Mouse (Mus musculus) E14TG2a.4 (cell line): ENCODE data around the gene Tprg.

Experiments used
- H3K27me3 ChIP-seq: 2 replicates; pipeline ENCODE4 v1.6.1; 2014; ENCODE audit warnings: low read length, control low read depth; ENCODE audit not compliant: insufficient read depth
- H3K36me3 ChIP-seq: 2 replicates; pipeline ENCODE4 v1.6.1; 2014; ENCODE audit warnings: low read length, control low read depth; ENCODE audit not compliant: insufficient read depth
- H3K4me1 ChIP-seq: replicated peaks from 2 replicates; pipeline ENCODE4 v1.6.1; 2014; ENCODE audit warnings: low read depth, low read length, control low read depth
- H3K4me3 ChIP-seq: replicated peaks from 2 replicates; pipeline ENCODE4 v1.5.1; 2014; ENCODE audit warnings: mild to moderate bottlenecking, low read length
- H3K9me3 ChIP-seq: 2 replicates; pipeline ENCODE4 v1.6.1; 2014; ENCODE audit warnings: low read length, control low read depth
- CTCF ChIP-seq: conservative IDR thresholded peaks from 2 replicates; pipeline ENCODE4 v1.5.1; 2014; ENCODE audit warnings: low read length
- NANOG ChIP-seq: IDR thresholded peaks from 2 replicates; pipeline ENCODE4 v1.6.1; 2014; ENCODE audit warnings: borderline replicate concordance, low read length, mixed read lengths
- POU5F1 ChIP-seq: IDR thresholded peaks from 2 replicates; pipeline ENCODE4 v1.6.1; 2014; ENCODE audit warnings: low read length, borderline replicate concordance

Tprg gene

DNA sequence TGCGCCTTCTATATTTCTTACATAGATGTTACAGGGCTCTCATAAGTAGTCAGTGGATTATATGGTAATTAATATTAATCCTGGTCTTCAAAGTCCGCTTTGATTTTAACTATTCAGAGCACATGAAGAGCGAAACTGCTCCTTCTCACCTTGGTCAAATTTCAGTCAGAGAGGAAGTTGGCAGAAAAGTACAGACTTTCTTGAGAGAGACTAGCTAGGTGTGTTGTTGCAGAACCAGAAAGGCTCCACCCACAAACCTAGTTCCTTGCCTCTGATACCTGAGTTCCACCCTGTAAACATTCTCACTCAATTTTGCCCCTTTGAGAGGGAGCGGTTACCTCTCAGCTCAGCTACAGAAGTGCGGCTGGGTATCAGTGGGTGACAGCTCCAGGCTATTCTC lies at the start of gene Tprg:
TSS of gene Tprg (plus strand) at position 301 of the 400 bp plus-strand sequence.
- H3K4me1 ChIP-seq, result no peaks in the 10 kb centered on the region
- H3K36me3 ChIP-seq, result no peaks in the 10 kb centered on the region
- TF ChIP-seq NANOG (no peak), POU5F1 (no peak), CTCF (no peak)
- no peak within 1 kb of the TSS for H3K4me3 ChIP-seq
- H3K9me3 ChIP-seq, result no peaks in the 10 kb centered on the region
- no peaks in the 10 kb centered on the region for H3K27me3 ChIP-seq

DNA sequence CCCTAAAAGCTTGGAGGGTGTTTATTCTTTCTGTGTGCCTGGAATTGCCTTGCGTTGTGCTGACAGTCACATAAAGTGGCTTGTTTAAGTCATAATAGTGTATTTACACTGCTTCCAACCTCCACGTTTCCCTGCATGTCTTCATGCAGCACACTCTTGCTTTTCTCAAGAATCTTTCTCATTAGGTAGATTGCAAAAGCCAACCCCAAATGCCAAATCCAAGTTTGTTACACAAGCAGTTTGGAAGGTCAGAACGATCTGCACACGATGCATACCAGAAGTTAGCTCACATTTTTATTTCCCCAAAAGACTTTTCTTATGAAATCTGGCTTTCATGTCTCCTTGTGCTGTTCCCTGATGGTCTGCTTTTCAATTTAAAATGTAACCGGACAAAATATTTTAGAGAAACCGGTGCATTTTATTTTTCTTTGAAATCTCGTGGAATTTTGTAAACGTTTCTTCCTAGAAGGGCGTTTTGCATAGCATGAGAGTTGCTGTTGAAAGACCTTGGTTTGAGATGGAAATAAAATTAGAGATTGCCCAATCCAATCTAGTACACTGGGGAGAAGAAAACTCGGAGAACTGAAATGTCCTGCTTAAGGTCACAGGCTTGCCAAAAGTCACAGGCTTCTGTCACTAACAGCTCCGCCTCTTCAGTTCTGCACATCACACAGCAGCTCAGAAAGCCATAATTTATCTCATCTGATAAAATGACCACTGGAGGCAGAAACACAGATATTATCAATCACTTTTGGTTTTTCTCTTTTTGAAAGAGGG lies 48.2 kb upstream of the Tprg start:
- Histone ChIP-seq H3K4me1 (no peaks in the 10 kb centered on the region), H3K4me3 (no peak overlapping the region), H3K27me3 (no peaks in the 10 kb centered on the region), H3K9me3 (no peaks in the 10 kb centered on the region), H3K36me3 (no peaks in the 10 kb centered on the region)
- no peak for TF ChIP-seq CTCF
- TF ChIP-seq NANOG, result no peak
- TF ChIP-seq POU5F1, result no peak

DNA sequence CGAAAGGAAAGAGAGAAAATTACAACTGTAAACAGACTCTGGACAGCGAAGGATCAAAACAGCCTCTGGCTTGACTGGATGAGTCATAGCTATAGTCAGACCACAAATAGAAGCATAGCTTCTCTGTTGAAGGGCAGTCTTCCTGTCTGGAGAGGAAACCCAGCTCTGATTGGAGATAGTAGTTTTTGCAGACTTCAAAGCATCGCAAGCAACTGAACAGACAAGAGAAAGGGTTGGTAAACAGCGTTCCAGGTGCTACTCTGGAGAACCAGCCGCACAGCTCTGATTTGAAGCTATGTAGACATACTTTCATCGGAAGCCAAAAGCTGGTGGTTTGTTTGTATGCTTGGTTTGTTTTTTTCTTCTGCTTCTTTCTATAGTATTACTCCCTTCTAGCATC lies 37.7 kb upstream of the Tprg start:
- Histone ChIP-seq H3K4me3 (no peak overlapping the region), H3K36me3 (no peaks in the 10 kb centered on the region), H3K4me1 (no peaks in the 10 kb centered on the region), H3K27me3 (no peaks in the 10 kb centered on the region), H3K9me3 (no peaks in the 10 kb centered on the region)
- TF ChIP-seq POU5F1 (no peak), CTCF (no peak), NANOG (no peak)

DNA sequence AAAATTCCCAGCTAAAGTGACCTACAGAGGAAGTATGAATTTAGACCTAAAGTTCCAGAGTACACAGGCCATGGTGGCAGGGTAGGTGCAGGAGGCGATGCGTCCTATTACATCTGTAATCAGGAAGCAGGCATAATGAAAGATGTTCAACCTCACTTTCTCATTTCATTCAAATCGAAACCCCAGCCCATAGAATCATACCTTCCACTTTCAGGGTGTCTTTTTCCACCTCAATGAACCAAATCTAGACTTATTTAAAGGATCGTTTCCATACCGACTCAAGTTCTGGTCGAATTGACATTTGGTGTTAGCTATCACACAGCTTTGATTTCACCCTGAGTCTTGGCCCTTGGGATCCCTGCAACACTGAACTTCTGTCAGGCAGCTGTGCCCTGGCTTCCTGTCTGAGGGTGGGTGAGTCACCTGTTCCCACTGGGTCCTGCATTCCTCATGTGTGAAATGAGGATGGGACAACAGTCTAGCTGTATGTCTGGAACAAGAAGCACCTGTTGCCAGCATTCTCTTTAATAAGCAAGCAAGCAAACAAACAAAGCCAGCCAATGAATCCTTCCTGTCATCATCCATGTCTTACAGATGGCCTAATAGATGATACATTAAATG lies 36.4 kb upstream of the Tprg start:
- Histone ChIP-seq H3K27me3 (no peaks in the 10 kb centered on the region), H3K9me3 (no peaks in the 10 kb centered on the region), H3K4me1 (no peaks in the 10 kb centered on the region), H3K36me3 (no peaks in the 10 kb centered on the region), H3K4me3 (no peak overlapping the region)
- TF ChIP-seq POU5F1, result no peak
- TF ChIP-seq NANOG, result no peak
- no peak for TF ChIP-seq CTCF

DNA sequence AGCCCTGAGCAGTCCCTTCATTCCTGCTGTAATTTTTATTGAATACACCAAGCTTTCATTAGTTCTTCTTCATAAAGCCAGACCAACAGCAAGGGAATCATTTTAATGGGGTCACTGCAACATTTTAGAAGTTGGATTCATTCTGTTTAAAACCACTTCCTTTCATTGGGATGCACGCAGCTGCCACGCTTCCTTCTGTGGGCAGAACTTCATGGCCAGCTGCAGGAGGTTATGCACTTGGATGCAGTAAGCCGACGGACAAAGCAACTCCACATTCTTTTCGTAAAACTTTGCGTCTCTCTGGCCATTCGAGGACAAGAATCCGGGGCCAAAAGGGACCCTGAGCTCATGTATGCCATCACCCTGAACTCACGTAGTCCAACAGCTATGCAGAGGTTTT lies 35.5 kb upstream of the Tprg start:
- Histone ChIP-seq H3K4me3 (no peak overlapping the region), H3K36me3 (no peaks in the 10 kb centered on the region), H3K9me3 (no peaks in the 10 kb centered on the region), H3K4me1 (no peaks in the 10 kb centered on the region), H3K27me3 (no peaks in the 10 kb centered on the region)
- TF ChIP-seq NANOG, result no peak
- TF ChIP-seq CTCF, result no peak
- TF ChIP-seq POU5F1, result no peak

DNA sequence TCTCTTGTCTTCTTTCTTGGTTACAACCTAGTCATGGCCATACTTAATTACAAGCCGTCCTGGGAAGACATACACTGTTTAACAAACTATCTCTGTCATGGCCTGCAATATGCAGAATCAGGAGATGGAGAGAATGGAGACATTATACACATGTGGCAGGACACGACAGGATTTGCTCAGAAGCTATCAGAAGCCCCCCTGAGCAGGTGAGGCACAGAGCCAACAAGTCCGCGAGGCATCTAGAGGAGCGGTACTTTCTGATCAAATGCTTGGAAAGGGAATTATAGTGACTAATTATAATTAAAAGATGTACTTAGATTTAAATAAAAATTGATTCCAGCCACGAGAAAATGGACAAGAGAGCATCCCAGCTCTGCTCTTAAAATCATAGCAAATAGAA lies 32.0 kb upstream of the Tprg start:
- no peaks in the 10 kb centered on the region for H3K9me3 ChIP-seq
- H3K36me3 ChIP-seq, result no peaks in the 10 kb centered on the region
- H3K4me3 ChIP-seq, result no peak overlapping the region
- no peaks in the 10 kb centered on the region for H3K4me1 ChIP-seq
- TF ChIP-seq POU5F1 (no peak), CTCF (no peak), NANOG (no peak)
- no peaks in the 10 kb centered on the region for H3K27me3 ChIP-seq

DNA sequence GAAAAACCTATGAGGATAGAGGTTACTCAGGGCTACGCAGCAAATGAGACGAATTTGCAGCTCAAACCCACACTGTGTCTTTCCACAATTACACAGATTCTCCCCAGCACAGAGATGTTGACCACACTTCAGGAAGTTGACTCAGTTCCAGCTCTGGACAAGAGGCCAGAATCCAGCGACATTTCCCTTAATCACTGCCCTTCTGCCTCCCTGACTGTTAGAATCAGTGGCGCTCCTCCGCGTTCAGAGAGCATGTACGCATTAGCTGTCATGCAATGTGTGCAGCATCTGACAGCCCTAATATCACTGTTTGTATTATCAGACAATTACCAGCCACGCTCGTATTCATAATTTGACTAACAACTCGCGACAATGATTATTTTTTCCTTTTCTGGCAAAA lies 31.4 kb upstream of the Tprg start:
- Histone ChIP-seq H3K4me1 (no peaks in the 10 kb centered on the region), H3K4me3 (no peak overlapping the region), H3K9me3 (no peaks in the 10 kb centered on the region), H3K36me3 (no peaks in the 10 kb centered on the region), H3K27me3 (no peaks in the 10 kb centered on the region)
- TF ChIP-seq CTCF (no peak), POU5F1 (no peak), NANOG (no peak)

DNA sequence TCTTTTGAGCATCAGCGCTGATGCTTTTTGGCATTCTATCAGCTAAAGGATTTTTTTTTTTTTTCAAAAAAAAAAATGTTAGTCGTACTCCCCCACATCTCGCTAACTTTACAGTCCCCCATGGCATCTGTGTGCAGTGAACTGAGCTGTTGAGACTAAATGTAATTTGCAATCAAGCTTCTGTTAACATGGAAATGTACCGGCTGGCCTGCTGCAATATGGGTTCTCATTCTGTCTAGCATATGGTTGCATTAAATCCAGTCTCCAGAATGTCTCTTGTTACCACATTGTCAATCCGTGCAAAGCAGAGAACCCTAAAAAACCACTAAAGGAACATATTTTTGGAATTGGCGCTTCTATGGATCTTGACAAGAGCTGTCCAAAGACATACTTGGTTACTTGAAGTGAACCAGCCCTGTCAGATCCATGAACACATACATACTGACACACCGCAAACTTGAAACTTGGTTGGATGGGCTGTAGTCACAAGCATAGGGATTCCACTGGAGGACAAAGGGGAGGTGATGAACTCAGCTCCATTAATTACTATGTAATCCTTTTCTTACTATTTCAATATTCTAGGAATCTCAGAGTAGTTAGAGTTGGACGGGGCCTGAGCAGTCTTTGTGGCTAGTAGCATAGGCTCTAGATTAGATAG lies 30.9 kb upstream of the Tprg start:
- Histone ChIP-seq H3K27me3 (no peaks in the 10 kb centered on the region), H3K9me3 (no peaks in the 10 kb centered on the region), H3K4me1 (no peaks in the 10 kb centered on the region), H3K36me3 (no peaks in the 10 kb centered on the region), H3K4me3 (no peak overlapping the region)
- no peak for TF ChIP-seq NANOG
- no peak for TF ChIP-seq POU5F1
